Mouse (Mus musculus): Measurements from ENCODE around the gene Ube2n. TPM values are rescaled to one million over a fixed set of nuclear protein-coding genes. Genes with fewer than 3 reads are reported as not detected.

Gene Ube2n
- 131 and 145 TPM in 2 replicates for total RNA-seq (2021)
- long read RNA-seq, transcript Ube2n-201 (4 exons, 3,867 nt), result major isoform, 63 of 68 reads
- long read RNA-seq, partial matches to known transcripts, result 0 of 68 reads
- long read RNA-seq, other reads (novel, unspliced or antisense), result 5 of 68 reads

DNA sequence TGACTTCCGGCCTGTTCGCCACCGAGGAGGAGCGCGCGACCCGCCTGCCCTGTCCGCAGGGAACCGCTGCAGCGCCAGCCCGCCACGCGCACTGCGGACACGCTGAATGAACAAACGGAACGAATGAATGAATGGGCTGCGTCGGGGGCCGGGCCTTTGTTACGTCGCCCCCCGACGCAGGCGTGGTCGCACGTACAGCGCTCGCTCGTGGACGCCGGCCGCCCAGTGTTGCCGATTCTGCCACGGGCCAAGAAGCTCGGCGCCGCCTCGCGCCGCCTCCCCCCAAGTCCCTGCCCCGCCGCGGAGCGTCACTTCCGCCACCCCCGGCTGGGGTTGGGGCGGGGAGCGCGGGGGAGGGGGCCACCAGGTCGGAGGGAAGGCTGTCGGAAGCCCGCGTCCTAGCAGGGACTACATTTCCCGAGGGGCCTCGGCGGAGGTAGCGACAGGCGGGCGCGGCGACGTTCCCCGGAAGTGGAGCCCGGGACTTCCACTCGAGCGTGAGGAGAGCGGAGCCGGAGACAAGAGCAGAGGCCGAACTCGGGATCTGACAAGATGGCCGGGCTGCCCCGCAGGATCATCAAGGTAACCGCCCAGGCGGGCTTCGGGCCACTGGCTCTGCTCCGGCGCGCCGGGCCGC is at the start of gene Ube2n:
Ube2n (plus strand) TSS at position 490 of the 637 bp plus-strand sequence.
- DNase-seq, result peak; percentile 98

DNA sequence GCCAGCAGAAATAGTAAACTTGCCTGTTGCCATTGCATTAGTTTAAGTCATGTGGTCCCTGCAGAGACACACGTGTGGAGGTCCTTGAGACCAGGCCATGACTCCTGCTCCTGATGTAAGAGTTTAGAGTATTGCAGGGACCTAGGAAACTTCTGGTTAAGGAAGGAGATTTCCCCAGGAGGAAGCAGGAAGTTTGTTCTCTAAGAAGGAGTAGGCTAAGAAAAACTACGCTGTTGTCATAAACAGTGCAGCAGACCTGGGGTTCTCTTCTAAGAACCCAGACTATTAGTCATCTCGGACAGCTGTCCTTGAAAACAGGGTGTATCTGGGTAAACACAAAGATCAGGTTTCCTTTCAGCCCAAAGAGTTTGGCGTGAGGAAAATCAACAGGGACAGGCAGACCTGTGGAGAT is 49.5 kb upstream of the Ube2n start:
- DNase-seq, result no peak

DNA sequence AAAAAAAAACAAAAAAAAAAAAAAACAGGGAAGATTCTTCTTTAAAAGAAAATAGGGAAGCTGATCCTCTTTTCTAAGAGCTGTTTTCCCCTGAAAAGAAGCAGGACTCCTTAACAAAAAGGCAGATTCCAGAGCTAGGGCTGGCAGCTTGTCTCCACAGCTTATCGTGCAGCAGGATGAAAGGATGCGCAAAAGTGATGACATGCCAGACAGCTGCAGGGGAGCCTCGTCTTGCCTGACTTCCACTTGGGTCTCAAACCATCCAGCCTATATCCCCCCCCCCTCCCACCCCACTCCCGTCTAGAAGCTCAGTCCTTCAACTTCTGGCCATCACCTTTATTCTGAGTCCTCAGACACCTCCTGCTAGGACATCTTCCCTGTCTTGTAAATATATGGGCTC is 46.1 kb upstream of the Ube2n start:
- DNase-seq, result no peak

DNA sequence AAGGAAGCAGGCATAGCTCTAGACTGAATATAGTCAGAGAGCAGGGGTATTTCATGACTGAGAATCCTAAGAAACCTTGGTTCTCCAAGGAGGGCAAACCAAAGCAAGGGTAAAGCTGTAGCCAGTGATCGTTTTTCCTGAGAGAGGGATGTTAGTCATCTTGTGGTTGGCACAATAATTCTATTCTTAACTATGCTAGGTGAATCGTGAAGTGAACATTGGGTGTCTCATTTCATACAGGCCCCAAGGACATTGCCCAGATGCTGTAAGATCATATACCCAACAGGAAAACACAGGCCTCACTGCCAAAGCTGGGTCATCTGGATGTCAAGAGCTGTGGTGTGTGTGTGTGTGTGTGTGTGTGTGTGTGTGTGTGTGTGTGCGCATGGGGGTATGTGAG is 43.8 kb upstream of the Ube2n start:
- DNase-seq, result no peak

GRCm38 (mm10) chr10:95471889-95472547 is 42.9 kb upstream of the Ube2n start:
- DNase-seq, result no peak

- peak; percentile 88 for DNase-seq
Measured at GRCm38 (mm10) chr10:95475923-95476322, 39.0 kb upstream of the Ube2n start.

GRCm38 (mm10) chr10:95477516-95477915 is 37.4 kb upstream of the Ube2n start:
- no peak for DNase-seq

- DNase-seq, result peak; percentile 40
Measured at GRCm38 (mm10) chr10:95489653-95490052, 25.3 kb upstream of the Ube2n start.

GRCm38 (mm10) chr10:95494268-95494667 is 20.7 kb upstream of the Ube2n start:
- no peak for DNase-seq

DNA sequence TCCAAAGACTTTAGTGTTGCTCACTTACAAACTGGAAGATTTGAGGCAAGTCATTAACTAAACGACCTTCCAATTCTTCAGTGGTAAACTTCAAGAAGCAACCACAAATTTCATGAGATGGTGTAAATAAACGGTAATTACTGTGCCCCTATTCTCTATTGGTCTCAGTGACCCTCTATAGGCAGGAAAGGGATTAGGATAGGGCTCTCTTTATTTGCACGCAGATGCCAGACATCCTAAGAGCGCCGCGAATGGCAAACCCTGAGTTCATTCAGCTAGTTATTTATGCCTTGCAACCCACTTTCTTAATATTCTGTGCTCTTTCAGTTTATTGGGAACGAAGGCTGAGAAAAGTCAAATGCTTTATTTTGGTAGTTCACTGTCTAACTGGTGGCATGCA is 13.9 kb upstream of the Ube2n start:
- no peak for DNase-seq

- peak; percentile 86 for DNase-seq
Measured at GRCm38 (mm10) chr10:95501463-95502081, 13.4 kb upstream of the Ube2n start, which contains the start of gene Mrpl42. TSS of gene Mrpl42 (minus strand) at chr10:95501940.

DNA sequence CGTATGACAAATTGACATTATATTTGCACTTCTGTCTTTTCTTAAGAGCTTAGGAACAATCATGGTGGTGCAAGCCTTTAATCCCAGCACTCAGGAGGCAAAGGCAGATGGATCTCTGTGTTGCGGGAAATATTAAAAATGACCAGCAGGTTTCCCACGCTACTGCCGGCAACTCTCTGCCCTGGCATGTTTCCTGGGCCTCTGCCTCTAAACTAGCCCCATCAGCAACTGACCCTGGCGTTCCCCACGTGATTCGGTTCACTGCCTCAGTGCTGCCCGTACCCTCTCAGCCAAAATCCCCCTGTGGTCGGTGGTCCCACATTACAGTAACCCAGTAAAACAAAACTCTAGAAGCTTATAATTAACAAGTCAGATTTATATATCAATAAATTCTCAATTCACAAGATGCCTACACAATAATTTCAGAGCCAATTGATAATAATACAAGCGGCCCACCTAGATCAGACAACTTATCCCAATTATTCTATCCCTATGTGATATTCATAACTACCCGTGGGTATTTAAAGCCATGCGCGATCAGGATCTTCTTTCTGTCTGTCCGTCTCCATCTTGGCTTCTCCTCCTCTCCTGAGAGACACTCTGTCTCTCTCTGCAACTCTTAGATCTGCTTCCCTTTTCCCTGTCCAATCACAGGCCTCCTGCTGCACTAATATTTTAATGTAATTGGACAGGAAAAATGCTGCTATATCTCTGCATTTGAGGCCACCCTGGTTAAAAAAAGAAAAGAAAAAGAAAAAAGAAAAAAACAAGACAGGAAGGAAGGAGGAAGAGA is 11.3 kb upstream of the Ube2n start:
- no peak for DNase-seq

GRCm38 (mm10) chr10:95504341-95504740 is 10.6 kb upstream of the Ube2n start:
- no peak for DNase-seq

DNA sequence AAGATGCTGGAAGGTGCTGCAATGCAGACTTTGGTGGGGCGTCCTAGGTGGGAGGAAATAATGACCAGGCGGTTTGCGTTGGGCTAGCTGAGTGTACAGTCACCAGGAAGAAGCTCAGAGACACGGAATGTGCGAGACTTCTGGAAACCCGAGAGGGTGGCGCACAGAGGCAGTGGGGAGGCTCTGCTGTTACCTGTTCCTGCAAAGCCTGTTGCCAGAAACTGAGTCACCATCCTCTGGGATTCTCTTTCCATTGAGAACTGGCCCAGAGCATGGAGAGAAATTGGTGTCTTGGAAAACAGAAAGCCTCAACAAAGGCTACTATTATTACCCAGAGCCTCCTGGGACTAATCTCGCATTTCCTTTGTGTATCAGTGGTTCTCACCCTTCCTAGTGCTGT is 6.8 kb upstream of the Ube2n start:
- no peak for DNase-seq

DNA sequence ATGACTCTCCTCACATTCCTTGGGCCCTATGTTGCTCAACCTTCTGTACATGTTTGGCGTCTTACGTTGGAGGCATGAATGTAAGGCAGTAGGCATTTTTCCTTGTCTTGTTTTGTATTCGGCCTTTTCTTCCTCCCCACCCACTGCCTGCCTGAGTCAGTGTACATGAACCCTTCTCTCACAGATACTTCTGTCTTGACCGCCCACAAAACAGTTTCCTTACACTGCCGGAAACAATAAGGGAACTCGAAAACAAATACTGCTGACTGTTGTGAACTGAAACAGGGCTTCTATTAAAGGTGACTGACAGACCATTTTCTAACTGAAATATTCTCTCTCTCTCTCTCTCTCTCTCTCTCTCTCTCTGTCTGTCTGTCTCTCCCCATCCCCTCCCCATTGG is 6.2 kb upstream of the Ube2n start:
- DNase-seq, result no peak

DNA sequence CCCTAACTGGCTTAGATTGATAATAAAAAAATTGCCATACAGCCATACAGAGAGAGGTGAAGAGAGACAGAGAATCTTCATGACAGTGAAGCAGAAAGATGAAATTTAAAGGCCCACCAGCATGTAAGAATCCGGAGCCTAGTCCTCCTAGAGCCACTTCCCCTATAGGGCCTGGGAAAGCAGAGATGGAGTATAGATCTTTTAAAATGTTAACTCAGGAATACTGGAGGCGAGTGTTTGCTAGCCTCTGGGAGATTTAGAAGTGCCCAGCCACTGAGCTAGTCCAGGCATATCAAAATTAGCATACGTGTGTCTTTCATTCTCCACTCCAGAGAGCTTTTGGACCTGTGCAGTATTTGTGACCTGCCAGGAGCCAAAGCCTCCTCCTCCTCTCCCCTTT is 5.7 kb upstream of the Ube2n start:
- no peak for DNase-seq

- DNase-seq, result no peak
Measured at GRCm38 (mm10) chr10:95512635-95513034, 2.3 kb upstream of the Ube2n start.

DNA sequence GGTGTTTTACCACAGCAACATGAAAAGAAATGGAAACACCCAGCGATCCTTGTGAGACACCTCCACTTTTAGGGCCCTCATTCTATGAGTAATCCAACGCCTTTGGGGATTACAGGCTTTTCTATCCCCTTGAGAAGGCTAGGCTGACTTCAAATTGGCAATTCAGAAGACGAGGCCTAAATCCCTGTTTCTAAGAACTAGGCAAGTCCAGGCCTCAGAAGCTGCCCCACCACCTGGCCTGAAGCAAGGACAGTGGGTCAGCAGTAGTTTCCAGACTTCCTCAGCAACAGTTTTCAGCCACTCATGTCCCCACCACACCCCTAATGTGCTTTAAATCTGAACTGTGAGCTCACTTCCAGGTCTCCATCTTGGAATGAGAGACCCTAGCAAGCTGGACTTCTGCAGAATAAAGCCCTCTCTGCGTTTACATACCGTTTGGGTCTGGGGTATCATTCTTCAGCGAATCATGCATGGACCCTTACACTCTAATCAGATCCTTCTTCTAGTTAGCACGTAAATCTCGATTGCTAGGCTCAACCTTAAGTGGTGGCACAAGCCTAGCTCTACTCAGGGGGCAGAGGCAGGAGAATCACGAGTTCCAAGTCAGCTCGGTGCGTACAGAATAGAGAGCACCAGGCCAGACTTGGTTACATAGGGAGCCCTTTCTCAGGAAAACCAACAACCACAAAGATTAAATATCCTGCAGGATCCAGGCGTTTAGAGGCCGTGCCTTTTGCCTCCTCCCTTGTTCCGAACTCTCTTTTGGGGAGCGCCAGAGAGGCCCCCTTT is 983 bp upstream of the Ube2n start:
- no peak for DNase-seq

DNA sequence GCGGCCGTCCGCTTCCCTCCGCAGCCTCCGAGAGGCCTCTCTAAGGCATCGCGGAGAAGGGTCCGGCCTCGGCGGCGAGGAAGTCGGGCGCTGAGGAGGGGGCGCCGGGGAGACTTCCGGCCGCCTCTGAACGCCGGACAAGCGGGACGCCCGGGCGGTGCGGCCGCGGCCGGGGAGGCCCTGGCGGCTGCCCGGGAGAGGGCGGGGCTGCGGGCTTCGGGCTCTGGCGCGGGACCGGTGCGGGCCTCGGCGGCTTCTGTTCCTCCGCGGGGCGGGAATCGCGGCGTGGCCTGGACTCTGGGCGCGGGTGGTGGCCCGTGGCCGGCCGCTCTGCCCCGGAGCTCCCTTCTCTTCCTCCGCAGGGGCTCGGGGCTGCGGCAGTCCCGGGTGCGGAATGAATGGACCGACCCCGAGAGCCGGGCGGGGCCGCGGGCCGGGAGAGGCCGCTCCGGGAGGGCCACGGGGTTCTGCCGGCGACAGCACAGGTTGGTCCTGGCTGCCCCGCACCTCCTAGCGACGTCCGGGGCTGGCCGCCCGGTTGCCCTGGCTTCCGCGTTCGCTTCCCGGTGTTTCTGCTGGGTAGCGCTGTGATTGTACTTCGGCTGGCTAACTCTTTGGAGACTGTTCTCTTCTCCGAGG is 467 bp downstream of the Ube2n start:
- DNase-seq, result peak; percentile 57

DNA sequence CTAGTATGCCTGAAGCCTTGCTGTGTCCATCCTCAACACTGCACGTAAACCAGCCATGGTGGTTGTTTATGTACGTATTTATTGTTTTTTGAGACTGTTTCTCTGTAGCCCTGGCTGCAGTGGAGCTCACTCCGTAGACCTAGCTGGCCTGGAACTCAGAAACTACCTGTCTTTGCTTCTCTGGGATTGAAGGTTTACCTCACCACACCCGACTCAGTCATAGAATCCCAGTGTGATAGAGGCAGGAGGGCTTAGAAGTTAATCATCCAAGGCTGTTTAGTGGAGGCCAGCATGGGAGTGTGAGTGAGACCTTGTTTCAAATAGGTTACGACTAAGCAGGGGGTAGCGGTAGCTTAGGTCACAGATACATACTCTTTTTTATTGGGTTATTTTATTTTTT is 2.7 kb downstream of the Ube2n start:
- DNase-seq, result no peak

- DNase-seq, result no peak
Measured at GRCm38 (mm10) chr10:95525037-95525675, 10.2 kb downstream of the Ube2n start.

All from adrenal gland, postnatal 25 days (tissue).